Mouse (Mus musculus) intestine, postnatal 0 days (tissue): ENCODE measurements around the gene Adgrl3. TPM values are rescaled to one million over a fixed set of nuclear protein-coding genes. Genes with fewer than 3 reads are reported as not detected.

Experiments
- ATAC-seq: fragments of 200-750 bp; cut with Nextera tagmentation; 2 replicates; pipeline ENCODE4 v1.8.0; 2017; ENCODE audit warnings: mild to moderate bottlenecking, moderate TSS enrichment, moderate library complexity
- H3K27ac ChIP-seq: fragments of 300-500 bp; sonication (generic); 2 replicates; pipeline ENCODE4 v1.5.1; 2014; ENCODE audit warnings: mild to moderate bottlenecking, low read depth, low read length, moderate library complexity
- H3K27me3 ChIP-seq: fragments of 300-500 bp; sonication (generic); replicated peaks from 2 replicates; pipeline ENCODE4 v1.6.1; 2014; ENCODE audit warnings: low read length, mixed read lengths; ENCODE audit not compliant: control insufficient read depth, insufficient read depth
- H3K36me3 ChIP-seq: fragments of 300-500 bp; sonication (generic); 2 replicates; pipeline ENCODE4 v1.6.1; 2014; ENCODE audit warnings: mild to moderate bottlenecking, moderate library complexity; ENCODE audit not compliant: control insufficient read depth, insufficient read depth
- H3K4me1 ChIP-seq: fragments of 300-500 bp; sonication (generic); replicated peaks from 2 replicates; pipeline ENCODE4 v1.6.1; 2014; ENCODE audit warnings: antibody characterized with exemption, low read length, mixed read lengths; ENCODE audit not compliant: control insufficient read depth, insufficient read depth
- H3K4me2 ChIP-seq: fragments of 300-500 bp; sonication (generic); replicated peaks from 2 replicates; pipeline ENCODE4 v1.6.1; 2014; ENCODE audit warnings: low read depth, mild to moderate bottlenecking, moderate library complexity
- H3K4me3 ChIP-seq: fragments of 300-500 bp; sonication (generic); 2 replicates; pipeline ENCODE4 v1.5.1; 2014; ENCODE audit warnings: low read depth, low read length
- H3K9ac ChIP-seq: fragments of 300-500 bp; sonication (generic); 2 replicates; pipeline ENCODE4 v1.6.1; 2014; ENCODE audit warnings: mild to moderate bottlenecking, low read depth, low read length
- H3K9me3 ChIP-seq: fragments of 300-500 bp; sonication (generic); 2 replicates; pipeline ENCODE4 v1.6.1; 2016; ENCODE audit warnings: mixed run types; ENCODE audit not compliant: control insufficient read depth
- CTCF ChIP-seq: sonication (generic); IDR thresholded peaks from 2 replicates; pipeline ENCODE4 v1.5.1; 2016; ENCODE audit warnings: low read depth, mild to moderate bottlenecking, control low read depth, antibody characterized with exemption, moderate library complexity
- WGBS: fragments of 180-500 bp; shearing (Covaris S2); extraction: QIAGEN DNeasy Blood & Tissue Kit; methylation state at CpG from one replicate; pipeline ENCODE4 v1.1.7; 2014; 5-methylcytosine and 5-hydroxymethylcytosine counted together
- polyA plus RNA-seq: library from polyadenylated mRNA; unstranded; fragments of >200 nt; fragmentation: Nextera tagmentation; extraction: Ambion mirVana; gene quantifications from 2 replicates; pipeline ENCODE4 v1.2.1, GENCODE M21; 2015

The Adgrl3 gene
- polyA plus RNA-seq, 1 experiment from 2014 or later, result 4.2 TPM

DNA sequence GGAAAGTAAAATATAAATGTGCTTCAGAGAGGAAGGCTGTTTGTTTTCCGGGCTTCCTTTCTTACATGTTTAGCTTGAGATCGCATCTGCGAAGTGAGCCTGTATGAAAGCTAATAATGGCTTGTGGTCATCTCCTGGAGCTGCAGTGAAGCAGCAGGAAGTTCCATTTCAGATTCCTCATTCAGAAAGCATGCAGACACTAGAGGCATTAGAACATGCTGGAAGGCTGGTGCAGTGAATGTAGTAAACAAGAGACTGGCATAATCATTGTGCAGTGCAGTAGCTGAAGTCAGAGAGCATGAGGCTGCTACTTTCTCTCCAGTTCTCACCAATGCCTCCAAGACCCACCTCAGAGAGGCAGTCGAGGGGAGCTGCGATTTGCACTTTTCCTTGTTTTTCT, 601.2 kb downstream of the Adgrl3 start:
- no peak overlapping the region for H3K27ac ChIP-seq
- H3K36me3 ChIP-seq, result no peaks in the 10 kb centered on the region
- H3K4me2 ChIP-seq, result no peak overlapping the region
- no peak overlapping the region for H3K9ac ChIP-seq
- no peaks in the 10 kb centered on the region for H3K27me3 ChIP-seq
- no peak overlapping the region for H3K4me3 ChIP-seq
- no peak for TF ChIP-seq CTCF
- no peak for ATAC-seq
- H3K9me3 ChIP-seq, result no peaks in the 10 kb centered on the region
- H3K4me1 ChIP-seq, result no peaks in the 10 kb centered on the region
- WGBS, result 72% methylated on average over 5 of the region's 5 CpGs

DNA sequence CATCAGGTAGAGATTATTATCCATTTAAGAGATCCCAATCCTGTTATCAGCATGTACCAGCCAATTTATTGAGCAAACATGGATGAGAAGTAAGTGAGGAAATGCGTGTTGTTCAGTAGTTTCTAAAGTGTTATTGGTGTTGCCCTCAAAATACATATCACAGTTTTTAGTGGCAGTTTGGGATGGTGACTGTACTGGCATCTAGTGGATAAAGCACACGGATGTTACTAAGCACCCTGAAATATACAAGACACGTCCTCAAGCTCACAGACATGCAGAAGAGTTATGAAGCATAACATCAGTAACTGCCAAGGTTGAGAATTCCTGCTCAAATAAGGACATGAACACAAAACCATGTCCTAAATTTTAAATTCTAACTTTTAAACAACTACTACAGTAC, 601.8 kb downstream of the Adgrl3 start:
- no peak for ATAC-seq
- Histone ChIP-seq H3K27me3 (no peaks in the 10 kb centered on the region), H3K4me3 (no peak overlapping the region), H3K4me2 (no peak overlapping the region), H3K36me3 (no peaks in the 10 kb centered on the region), H3K9ac (no peak overlapping the region), H3K27ac (no peak overlapping the region), H3K4me1 (no peaks in the 10 kb centered on the region), H3K9me3 (no peaks in the 10 kb centered on the region)
- TF ChIP-seq CTCF, result no peak
- 80% methylated on average over 3 of the region's 3 CpGs for WGBS

DNA sequence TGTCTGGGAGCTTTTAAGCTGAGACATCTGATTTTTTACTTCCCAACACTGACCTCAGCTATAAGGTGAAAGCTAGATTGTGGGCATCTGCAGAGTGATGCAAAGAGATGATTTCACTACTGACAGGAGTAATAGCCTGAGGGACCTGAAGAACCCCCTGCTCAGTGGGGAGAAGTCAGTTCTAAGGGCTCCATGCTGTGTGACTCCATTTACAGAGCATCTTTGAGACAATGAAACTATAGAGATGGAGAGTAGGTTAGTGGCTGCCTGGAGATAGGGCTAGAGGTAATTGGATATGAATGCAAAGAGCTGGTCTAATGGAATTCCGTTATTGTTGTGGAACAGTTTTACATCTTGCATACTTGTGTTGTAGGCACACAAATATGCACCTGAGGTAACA, 603.9 kb downstream of the Adgrl3 start:
- H3K4me2 ChIP-seq, result no peak overlapping the region

DNA sequence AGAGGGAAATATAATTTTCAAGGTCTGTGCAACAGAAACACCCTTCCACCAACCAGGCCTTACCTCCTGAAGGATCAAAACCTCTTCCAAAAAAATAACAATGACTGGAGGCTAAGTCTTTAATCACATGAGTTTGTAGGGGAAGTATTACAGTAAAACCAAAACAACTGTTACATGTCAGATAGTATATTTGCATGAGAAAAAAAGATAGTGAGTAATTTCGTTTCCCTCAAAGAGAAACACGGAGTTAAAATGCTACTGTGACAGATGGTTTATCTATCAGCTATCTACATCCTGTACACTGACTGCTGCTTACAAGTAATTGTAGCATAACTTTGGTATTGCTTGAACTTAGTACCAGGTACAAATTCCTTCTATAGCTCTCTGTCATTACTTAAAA, 616.2 kb downstream of the Adgrl3 start:
- WGBS, result 45% methylated on average over 2 of the region's 2 CpGs
- no peak for ATAC-seq
- no peaks in the 10 kb centered on the region for H3K36me3 ChIP-seq

More for the DNA sequence above, 603.9 kb downstream of the Adgrl3 start:
- 44% methylated on average over 1 of the region's 1 CpGs for WGBS
- no peaks in the 10 kb centered on the region for H3K27me3 ChIP-seq
- no peak overlapping the region for H3K4me3 ChIP-seq
- H3K9ac ChIP-seq, result no peak overlapping the region
- ATAC-seq, result no peak
- no peaks in the 10 kb centered on the region for H3K9me3 ChIP-seq
- H3K27ac ChIP-seq, result no peak overlapping the region
- no peaks in the 10 kb centered on the region for H3K4me1 ChIP-seq
- no peak for TF ChIP-seq CTCF
- H3K36me3 ChIP-seq, result no peaks in the 10 kb centered on the region

DNA sequence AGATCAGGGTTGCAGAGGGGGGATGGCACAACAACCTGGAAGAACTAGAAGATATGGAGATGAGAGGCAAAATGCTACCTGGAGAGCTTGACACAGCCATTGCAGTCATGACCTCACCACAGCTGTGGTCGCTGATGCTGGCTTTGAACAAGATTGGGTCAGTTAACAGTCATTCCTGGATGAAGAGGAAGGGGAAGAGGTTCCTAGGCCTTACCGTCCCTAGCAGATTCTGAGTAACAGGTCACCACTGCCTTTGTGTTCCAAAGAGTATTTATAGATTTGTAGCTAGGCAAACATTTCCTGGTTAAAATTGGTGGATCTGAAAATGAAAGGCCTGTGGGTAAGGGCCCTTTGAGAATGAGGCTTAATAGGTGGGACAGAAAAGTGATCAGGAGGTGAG, 618.5 kb downstream of the Adgrl3 start:
- Histone ChIP-seq H3K27me3 (no peaks in the 10 kb centered on the region), H3K27ac (no peak overlapping the region), H3K9ac (no peak overlapping the region), H3K4me1 (no peaks in the 10 kb centered on the region), H3K4me2 (no peak overlapping the region), H3K4me3 (no peak overlapping the region), H3K36me3 (no peaks in the 10 kb centered on the region), H3K9me3 (no peaks in the 10 kb centered on the region)
- TF ChIP-seq CTCF, result no peak
- ATAC-seq, result no peak
- WGBS, result 72% methylated on average over 2 of the region's 2 CpGs

More for the DNA sequence above, 616.2 kb downstream of the Adgrl3 start:
- Histone ChIP-seq H3K4me3 (no peak overlapping the region), H3K9ac (no peak overlapping the region), H3K4me1 (no peaks in the 10 kb centered on the region), H3K27me3 (no peaks in the 10 kb centered on the region), H3K9me3 (no peaks in the 10 kb centered on the region), H3K4me2 (no peak overlapping the region), H3K27ac (no peak overlapping the region)
- TF ChIP-seq CTCF, result no peak

DNA sequence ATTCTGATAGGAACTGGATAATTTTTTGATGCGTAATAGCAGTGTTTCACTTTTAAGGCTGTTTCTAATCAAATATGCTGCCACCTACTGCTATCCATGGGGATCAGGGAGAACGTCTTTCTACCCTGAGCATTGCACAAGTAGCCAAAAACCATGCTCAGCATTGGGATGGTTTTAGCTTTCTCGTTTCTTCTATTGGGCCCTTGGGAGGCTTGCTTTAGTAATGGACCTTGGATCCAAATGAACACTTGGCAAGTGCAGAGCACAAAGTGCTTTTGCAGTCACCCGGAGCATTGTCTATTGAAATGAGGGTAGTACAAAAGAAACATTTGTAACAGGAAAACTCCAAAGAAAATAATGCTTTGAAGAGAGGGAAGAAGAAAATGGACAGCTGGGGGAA, 620.2 kb downstream of the Adgrl3 start:
- no peaks in the 10 kb centered on the region for H3K9me3 ChIP-seq
- no peaks in the 10 kb centered on the region for H3K27me3 ChIP-seq
- H3K4me3 ChIP-seq, result no peak overlapping the region
- H3K36me3 ChIP-seq, result no peaks in the 10 kb centered on the region
- no peak overlapping the region for H3K9ac ChIP-seq
- no peak overlapping the region for H3K4me2 ChIP-seq
- H3K4me1 ChIP-seq, result no peaks in the 10 kb centered on the region
- H3K27ac ChIP-seq, result no peak overlapping the region
- TF ChIP-seq CTCF, result no peak
- ATAC-seq, result no peak
- WGBS, result 82% methylated on average over 4 of the region's 4 CpGs

DNA sequence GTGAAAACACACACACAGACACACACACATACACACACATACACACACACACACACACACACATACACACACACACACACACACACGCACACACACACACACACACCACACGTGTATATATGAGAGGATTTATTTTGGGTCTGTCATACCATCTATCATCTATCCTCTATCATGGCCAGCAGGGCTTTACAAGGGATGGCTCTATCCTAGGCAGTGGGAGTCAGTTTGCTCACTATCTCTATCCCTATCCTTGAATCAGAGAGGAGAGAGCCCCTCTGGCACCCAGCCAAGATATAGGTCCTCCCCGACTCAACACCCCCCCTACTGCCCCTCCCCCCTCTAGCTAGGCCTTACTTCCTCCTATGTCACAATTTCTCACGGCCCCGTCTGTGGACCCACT, 625.6 kb downstream of the Adgrl3 start:
- 80% methylated on average over 5 of the region's 5 CpGs for WGBS
- H3K9me3 ChIP-seq, result no peaks in the 10 kb centered on the region
- no peak for TF ChIP-seq CTCF

More for the DNA sequence above, 625.6 kb downstream of the Adgrl3 start:
- H3K36me3 ChIP-seq, result no peaks in the 10 kb centered on the region
- H3K27me3 ChIP-seq, result no peaks in the 10 kb centered on the region
- no peak for ATAC-seq
- H3K4me3 ChIP-seq, result no peak overlapping the region
- no peak overlapping the region for H3K9ac ChIP-seq
- H3K4me2 ChIP-seq, result no peak overlapping the region
- no peaks in the 10 kb centered on the region for H3K4me1 ChIP-seq
- H3K27ac ChIP-seq, result no peak overlapping the region
